Mouse (Mus musculus) kidney, adult 8-10 months (tissue): ENCODE data around the gene Lrrc4c.
A peak's percentile ranks its signal among the peaks of the same experiment; 100 is the strongest.

Experiments used
- DNase-seq, 2 experiments: peaks; one replicate each; pipeline ENCODE4 v3.0.0; 2022

Gene Lrrc4c

GRCm38 (mm10) chr2:96317387-96318299 is at the start of gene Lrrc4c:
TSS of gene Lrrc4c (plus strand) at chr2:96318169.
- no peak for DNase-seq

DNA sequence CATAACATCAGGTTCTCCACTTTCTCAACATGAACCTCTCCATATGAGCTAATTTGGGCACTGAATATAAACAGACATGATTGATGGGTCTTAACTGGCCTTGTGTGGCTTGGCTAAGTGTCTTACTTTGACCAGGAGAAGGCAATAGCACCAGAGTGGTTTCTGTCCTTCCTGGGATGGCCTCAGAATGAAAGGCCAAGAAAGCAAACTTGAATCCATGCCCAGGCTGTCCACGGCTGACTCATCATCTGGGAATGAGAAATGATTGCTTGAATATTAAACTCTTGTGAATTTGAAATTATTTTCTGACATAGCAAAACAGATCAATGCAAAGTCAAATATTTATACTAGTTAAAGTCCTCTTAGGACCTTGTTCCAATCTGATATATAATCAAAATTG is 42.9 kb upstream of the Lrrc4c start:
- DNase-seq, result no peak

- DNase-seq, result no peak
These were observed 35.0 kb upstream of the Lrrc4c start for GRCm38 (mm10) chr2:96282926-96283325.

- DNase-seq, result no peak
These were observed 30.5 kb upstream of the Lrrc4c start for GRCm38 (mm10) chr2:96287512-96287911.

DNA sequence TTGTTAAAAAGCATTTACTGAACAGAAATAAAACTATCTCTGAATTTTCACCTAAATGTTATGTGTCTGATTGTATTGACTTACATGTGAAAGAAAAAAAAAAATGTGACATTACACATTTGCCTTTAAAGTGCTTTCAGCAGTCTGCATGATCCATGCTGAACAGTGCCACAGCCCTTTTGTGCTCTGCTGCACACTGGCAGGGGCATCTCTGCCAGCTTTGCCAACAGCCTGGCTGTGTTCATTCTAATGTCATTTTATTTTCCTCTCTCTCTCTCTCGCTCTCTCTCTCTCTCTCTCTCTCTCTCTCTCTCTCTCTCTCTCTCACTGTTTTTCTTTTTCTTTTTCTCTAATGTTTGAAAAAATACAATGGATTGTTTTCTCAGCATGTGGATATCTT is 27.4 kb upstream of the Lrrc4c start:
- DNase-seq, result no peak

- no peak for DNase-seq
These were observed 2.9 kb upstream of the Lrrc4c start for GRCm38 (mm10) chr2:96315034-96315433.

DNA sequence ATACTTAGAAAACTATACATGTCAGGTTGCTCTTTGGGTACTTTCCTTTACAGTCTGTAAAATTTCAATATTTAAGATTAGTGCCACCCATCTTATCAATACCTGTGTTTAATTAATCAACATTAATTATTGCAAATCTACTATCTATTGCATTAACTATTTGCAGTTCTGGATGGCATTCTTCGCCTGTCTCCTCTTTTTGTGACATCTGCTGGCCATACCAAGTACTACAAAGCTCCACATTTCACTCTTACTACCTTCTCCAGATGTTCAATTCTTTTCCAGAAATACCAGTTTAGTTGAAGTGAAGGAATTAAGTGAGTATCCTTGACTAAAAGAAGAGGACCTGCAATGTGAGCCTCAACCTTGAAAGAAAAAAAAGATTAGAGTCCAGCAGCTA is 1.4 kb upstream of the Lrrc4c start:
- DNase-seq, result no peak

DNA sequence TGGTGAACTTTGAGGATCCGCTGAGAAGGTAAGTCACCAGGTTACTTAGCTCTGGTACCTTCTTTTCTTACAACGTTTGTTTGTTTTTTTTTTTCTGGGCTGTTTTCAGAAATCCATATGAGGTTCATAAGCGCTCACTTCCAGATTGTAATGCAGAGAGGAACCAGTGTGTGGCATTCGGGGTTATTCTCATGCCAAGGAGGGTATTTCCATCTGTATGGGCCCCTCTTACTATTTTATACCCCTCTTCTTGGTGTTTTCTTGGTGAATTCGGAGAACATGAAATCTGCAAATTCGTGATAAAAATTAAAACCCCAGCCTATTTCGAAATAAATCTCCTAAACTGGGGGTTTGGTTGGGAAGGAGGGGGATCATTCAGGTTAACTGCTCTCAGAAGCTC is 587 bp downstream of the Lrrc4c start:
- no peak for DNase-seq

- DNase-seq, result no peak
These were observed 1.2 kb downstream of the Lrrc4c start for GRCm38 (mm10) chr2:96319201-96319600.

DNA sequence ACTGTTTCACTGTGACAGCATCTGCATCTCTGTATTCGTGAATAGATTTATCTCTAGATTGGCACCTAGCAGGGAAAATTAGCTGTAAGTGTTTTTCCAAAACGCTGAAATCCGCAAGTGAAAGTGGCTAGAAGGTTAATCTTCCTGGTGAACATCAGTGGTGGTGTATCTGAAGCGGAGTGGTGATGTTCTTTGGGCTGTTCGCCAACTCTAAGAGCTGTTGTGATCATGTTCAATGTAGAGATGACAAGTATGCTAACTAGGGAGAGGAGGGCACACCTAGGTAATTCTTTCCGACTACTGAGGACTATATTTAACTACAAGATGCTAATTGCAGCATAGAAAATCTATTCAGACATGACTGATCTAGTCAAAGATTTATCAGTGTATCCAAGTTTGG is 1.7 kb downstream of the Lrrc4c start:
- no peak for DNase-seq

- DNase-seq, result no peak
These were observed 16.7 kb downstream of the Lrrc4c start for GRCm38 (mm10) chr2:96334652-96335051.

DNA sequence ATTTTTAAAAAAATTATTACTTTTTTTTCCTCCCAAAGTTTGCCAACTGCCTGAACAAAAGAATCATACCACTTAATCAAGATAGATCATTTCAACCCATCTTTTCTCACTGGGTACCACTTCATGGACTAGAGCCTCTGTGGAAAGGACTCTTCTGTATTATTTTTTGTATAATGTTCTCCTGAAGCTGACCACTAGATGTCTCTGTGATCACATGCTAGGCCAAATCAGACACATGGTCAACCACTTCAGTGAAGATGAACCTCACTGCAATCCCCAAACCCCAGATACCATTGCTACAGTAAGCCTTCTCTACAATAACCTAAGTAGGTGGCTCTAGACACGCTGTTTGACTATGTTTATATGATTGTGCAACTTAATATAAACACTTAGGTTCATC is 19.4 kb downstream of the Lrrc4c start:
- no peak for DNase-seq

GRCm38 (mm10) chr2:96401186-96401811 is 83.3 kb downstream of the Lrrc4c start:
- no peak for DNase-seq

- peak in 1 of 2 experiments; percentile 20 for DNase-seq
These were observed 84.5 kb downstream of the Lrrc4c start for GRCm38 (mm10) chr2:96402514-96402913.

- DNase-seq, result peak; percentile 40 to 72
These were observed 88.9 kb downstream of the Lrrc4c start for GRCm38 (mm10) chr2:96406856-96407255.

DNA sequence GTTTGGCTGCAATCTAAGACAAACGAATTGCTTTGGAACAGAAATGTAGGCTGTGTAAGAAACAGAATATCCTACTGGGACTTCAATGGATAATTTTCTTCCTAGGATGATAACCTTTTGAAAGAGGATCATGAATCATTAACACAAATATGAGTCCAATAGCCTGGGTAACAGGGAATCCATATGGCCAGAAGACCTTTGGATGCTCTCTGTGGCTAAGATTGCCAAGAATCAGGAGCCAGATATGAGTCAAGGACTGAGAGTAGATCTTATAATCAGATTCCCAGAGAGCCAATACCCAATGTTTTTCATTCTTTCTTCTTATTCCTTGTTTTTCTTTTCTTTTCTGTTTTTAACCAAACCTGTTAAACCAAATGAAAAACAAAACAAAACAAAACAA is 93.2 kb downstream of the Lrrc4c start:
- no peak for DNase-seq

DNA sequence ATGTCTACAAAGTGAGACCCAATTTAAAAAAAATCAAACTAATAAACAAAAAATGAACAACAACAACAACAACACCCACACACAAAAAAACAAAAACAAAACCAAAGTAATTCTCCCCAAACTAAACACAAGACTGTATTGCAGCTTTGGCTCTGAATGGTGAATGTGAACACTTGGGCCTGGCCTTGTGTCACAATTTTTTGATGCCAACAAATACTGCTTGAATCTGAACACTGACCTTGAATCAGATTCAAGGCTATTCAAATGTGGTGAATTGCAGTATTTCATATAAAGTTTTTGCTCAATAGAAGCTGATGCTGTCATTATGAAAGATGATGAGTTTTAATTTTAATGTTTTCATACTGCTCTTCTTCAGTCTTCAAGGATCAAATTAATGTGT is 143.6 kb downstream of the Lrrc4c start:
- DNase-seq, result no peak

DNA sequence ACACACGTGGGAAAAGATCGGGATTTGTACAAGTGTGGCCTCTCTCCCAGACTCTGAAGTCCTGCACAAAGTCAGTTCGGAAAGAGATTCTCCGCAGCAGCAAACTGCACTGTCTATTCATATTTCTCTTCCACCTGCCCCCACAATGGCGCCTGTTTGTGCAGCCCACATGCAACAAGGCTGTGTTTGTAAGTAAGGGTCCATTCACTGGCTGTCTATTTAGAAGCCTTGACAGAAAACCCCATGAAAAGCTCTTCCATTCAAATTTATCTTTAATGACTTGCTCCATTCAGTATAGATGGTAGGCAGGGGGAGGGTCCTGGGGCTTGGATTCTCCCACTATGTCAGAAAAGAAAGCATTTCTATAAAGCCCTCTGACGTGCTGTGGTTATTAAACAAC is 157.7 kb downstream of the Lrrc4c start:
- DNase-seq, result no peak

GRCm38 (mm10) chr2:96499116-96499882 is 181.3 kb downstream of the Lrrc4c start:
- no peak for DNase-seq

GRCm38 (mm10) chr2:96504140-96504539 is 186.2 kb downstream of the Lrrc4c start:
- DNase-seq, result no peak

DNA sequence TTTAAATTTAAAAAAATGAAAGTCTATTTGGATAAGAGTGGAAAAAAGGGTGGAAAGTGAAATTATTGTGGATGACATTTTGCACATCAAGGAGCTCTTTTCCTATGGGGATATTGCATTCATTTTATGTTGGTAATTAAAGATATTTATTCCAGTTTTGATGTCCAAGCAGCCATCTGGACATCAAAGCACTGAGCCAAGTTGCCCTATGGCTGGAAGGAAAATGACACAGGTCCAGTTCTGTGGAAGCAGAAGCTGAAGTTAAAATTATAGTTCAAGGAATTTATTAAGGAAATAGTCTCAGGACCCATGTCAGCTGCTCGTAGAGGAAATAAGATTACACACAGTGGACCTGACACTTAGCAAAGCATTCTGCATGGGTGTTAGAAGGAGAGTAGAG is 187.7 kb downstream of the Lrrc4c start:
- no peak for DNase-seq

DNA sequence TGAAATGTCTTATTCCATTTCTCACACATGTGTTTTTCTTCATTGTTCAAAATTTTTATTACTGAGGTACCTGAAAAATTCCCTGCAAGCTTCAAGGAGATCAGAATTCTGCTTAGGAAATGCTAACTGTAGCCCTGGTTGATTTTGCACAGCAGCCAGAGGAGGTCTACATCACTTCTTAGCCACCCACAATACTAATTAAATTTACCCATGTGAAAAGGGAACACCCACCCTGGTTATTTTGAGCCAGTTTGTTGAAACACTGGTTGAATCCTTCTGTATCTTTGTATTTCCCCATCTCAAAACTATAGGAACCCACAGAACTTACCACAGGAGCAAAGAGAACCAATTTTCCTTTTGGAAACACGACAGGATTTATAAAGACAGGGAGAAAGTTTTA is 191.0 kb downstream of the Lrrc4c start:
- no peak for DNase-seq

GRCm38 (mm10) chr2:96537469-96537868 is 219.5 kb downstream of the Lrrc4c start:
- no peak for DNase-seq

DNA sequence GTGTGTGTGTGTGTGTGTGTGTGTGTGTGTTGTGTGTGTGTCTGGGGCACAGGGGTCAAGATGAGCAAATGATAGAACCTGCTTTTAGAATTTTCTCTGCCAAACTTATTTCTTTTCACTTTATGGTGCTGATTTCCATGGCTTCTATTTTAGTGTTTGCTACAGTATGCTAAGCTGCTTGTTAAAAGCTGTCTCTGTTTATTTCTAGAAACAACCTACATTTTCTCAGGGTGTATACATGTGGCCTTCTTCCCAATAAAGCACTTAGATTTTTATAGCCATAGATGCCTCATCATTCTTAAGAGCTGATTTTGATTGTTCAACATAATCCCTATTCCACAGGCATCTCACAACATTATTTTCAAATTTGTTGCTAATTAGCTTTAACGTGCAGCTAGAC is 229.2 kb downstream of the Lrrc4c start:
- DNase-seq, result no peak
